Mouse (Mus musculus) embryo, embryonic 11 days (tissue): ENCODE results near the gene Ptprt.

Experiments used
- DNase-seq: peaks from one replicate; pipeline ENCODE4 v3.0.0-alpha.2; 2015

Gene Ptprt

DNA sequence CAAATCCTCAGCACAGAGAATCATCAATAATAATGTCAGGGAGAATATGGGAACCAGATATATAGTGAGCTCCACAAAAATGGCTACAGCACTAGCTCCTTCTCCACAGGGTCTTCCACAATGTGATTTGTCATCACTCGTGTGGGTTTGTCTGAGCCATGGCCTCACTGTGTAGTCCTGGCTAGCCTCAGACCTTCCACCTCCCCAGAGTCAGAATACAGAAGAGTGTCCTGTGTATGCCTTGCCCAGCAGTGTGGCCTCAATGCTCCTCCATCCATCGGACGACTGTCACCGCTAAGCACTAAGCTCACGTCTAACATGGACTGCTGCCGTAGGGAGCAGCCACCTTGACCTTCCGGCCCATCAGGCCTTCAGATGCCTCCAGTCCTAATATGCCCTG is 83.1 kb downstream of the Ptprt start:
- DNase-seq = no peak

DNA sequence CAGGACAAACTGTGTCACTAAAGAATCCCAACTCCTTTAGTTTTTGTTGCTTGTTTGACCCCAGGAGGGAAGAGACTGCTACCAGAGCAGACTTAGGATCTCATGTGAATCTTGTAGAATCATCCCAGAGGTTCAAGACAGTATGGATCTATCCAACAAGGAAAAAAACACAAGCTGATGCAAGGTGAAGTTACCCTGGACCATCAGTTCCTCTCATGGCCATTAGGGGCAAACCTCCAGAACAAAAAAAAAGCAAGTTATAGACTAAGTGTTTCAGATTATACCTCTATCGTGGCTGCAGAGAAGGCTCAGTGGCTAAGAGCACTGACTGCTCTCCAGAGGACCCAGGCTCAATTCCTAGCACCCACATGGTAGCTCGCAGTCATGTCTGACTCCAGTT is 88.1 kb downstream of the Ptprt start:
- no peak for DNase-seq

DNA sequence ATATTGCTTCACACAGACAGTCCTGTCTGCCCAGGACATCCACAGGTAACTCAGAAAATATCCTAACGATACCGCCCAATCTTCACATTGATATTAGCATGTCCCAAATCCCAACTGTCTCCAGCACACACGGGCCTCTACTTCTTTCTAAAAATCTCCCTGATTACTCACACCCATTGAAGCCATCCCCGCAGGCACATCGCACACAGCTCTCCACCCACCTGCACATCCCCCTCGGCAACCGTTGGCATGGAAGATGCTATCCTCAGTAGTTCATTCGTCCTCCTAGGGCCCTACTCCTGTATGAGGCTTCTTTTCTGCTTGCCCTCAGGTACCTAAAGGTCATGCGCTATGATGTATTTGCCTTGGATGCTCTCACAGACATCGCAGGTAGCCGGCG is 89.9 kb downstream of the Ptprt start:
- DNase-seq = no peak

DNA sequence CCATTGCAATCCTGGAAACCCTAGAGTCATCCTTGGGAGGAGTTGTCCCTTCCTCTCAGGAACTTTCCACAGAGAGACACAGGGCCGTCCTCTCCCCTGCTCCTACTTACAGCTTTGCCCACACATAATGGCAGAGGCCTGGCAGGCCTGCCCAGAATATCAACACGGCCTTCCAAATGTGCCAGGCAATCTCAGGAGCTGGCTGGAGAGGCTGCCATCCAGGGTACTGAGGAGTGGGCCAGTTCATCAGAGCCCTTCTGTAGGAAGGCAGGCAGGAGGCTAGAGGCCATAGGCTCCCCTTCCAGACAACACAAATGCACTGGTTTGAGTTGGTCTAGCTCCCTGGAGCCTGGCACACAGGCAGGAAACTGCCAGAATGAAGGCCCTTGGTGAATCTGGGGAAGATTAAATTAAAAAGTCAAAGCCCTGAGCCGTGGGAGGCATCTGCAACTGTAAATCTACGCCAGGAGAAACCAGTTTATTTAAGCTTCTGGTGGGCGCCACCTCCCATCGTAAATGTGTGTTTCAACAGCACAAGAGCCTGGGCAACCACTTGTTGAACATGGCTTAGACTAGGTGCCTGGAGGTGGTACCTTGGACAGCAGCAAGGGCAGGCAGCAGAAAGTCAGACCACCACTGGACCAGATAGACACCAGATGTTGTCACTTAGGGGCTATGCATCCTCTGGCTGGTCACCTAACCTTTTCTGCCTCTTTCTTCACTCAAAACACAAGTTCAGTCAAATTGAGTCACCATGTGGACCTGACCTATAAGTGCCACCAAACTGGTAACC is 92.4 kb downstream of the Ptprt start:
- peak; percentile 58 for DNase-seq

DNA sequence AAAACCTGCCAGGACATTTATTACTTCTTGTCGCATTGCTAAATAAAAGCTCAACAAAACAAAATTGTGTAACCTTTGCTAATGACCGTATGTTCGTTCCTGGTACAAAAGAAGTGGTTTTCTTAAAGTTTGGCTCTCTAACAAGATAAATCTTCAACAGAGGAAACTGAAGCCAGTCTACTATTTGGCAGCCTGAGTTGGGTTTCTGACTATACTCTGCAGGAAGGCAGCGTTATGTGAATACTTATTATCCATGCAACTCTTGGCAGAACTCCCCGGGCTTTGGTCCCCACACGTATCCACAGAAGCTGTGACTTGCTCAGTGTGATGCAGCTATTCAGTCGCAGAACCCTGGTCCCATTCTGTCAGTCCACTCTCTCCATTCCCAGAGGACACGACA is 112.6 kb downstream of the Ptprt start:
- no peak for DNase-seq

DNA sequence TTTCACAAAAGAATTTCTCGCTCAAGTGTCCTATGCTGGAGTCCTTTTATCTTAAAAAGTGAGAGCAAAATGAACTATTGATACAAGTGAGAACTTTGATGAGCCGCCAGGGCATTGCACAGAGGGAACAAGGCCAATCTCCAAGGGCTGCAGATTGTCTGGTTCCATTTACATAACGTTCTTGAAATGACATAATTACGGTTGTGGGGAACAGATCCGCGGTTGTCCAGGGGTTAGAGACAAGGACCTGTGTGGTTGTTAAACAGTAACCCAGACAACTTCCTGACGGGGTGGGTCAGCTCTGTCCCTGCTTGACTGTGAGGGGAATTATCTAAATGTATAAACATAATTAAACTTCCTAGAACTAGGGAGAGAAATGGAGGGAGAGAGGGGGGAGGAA is 129.3 kb downstream of the Ptprt start:
- no peak for DNase-seq

DNA sequence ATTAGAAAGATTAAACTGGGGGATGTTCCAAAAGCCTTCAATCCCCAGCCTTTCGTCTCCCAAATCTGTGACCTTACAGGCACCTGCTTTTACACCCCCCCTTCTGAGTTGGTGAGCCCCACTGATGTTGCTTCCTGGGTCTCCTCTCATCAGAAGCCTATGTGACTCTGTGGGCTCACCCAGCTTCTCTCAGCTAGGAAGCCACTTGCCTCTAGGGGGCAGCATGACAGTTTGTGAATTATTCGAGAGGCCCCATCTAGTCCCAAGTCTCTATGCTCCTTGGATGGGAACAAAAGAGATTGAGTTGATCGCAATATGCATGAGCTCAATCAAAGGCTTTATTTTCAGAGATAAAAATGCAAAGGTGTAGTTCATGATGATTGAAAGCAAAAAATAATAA is 132.0 kb downstream of the Ptprt start:
- DNase-seq = peak; percentile 30

DNA sequence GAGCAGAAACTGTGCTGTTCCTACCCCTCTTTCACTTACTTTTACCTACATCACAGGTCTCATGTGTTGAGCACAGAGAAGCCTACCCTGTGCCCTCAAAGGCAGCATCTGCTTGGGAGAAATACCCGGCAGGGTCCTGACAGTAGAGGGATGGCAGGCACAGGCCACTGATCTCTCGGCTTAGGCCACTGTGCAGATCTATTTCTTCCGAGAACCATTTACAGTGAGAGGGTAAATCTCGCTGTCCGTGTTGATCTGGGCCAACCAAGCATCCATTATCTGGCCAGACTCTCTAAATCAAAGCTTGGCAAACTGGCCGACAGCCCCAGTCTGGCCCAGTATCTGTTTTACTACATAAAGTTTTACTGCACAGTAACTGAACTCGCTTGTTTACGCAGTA is 145.0 kb downstream of the Ptprt start:
- DNase-seq = no peak

DNA sequence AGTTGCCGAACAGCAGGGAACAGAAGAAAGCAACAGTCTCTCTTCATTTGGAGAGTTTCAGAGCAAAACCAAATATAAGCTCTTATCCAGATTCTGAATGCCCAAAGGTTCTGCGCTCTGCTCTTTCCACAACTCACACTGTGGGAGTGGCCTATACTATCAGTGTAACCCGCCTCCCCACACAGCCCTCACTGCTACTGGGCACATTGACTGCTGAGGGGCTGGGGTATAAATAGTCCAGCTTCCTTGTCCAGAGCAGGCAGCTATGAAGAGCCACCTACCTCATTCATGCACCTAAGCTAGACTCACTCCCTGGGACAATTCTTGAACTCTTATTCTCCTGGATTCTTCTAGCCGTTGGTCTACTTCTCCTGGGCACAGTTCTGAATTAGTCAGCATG is 147.9 kb downstream of the Ptprt start:
- no peak for DNase-seq

DNA sequence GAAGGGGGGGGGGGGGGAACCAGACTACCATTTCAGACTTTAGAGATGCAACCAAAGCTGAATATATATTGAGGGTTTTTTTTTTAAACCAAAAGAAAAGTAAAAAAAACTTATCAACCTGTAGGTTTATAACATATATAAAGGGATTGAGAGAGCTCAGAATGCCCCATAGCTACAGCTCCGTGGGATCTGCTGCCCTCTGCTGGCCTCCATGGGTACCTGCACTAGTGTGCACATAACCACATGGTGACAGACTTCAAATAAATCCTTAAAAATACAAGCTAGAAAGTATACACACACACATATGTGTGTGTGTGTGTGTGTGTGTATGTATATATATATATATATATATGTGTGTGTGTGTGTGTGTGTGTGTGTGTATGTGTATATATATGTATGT is 148.9 kb downstream of the Ptprt start:
- DNase-seq = no peak

DNA sequence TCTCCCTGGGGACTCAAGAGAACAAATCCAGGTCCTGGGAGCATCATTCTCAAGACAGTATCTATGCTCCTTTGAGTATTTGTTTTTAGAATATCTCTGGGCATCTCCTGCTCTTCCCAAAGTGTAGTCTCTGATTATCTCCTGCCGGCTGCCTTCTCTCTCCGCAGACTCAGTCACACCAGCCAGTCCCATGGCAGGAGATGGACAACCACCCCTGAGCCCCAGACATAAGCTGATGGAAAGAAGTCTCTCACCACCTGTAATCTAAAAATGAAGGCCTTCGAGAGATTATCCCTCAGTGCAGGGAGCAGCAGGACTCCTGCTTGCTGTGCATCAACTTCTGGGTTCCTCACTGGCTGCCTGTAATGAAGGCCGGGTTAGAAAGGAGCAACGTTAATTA is 151.9 kb downstream of the Ptprt start:
- no peak for DNase-seq

DNA sequence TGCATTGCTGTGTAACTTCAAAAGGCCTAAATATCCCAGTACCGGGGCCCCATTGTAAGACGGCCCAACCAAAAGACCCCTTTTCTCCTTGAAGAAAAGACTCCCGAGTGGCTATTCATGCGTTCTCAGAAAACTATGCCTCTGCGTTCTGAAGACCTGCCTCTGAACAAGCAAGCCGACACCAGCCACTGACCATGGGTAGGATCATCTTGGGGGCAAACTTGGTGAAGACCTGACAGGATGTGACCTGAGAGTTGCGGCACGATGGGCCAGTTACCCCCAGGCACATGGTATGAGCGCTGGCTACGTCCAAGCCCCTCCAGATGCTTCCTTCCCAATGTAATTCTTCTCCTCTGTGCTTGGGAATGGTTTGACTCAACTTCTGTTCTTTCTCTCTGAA is 153.3 kb downstream of the Ptprt start:
- DNase-seq = no peak

DNA sequence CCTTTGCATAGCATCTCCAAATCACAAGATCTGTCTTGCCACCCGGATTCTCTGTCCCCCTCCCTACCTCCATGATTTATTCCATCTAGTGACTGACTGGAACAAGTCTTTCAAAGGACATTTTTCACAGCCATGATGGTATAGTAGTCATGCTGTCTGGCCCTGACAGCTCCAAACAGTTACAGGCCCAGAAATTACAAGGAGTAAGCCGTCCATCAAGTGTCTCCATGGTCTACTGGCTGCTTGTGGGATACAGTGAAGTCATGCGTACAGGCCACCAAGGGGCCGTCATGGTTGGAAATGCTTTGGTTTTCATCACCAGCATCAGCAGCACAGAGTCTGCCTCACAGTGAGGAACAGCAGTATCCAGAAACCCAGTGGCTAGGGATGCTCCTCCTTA is 156.1 kb downstream of the Ptprt start:
- no peak for DNase-seq

DNA sequence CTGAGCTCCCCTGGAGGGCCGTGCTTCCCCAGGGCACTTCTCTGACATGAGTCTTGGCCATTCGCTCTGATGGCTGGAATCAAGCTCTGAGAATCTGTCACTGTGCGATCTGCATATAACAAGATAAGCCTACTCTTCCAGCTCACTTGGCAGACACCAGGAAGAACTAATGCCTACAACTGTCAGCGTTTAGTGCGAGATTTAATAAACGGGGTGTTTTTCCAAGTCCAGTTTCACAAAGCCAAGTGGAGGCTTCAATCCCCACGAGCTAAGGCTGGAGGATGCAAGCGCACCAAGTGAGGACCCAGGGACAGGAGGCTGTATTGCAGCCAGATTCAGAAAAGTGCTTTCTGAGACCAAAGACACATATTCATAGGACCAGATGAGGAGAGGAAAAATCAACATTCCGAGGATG is 161.4 kb downstream of the Ptprt start:
- no peak for DNase-seq

DNA sequence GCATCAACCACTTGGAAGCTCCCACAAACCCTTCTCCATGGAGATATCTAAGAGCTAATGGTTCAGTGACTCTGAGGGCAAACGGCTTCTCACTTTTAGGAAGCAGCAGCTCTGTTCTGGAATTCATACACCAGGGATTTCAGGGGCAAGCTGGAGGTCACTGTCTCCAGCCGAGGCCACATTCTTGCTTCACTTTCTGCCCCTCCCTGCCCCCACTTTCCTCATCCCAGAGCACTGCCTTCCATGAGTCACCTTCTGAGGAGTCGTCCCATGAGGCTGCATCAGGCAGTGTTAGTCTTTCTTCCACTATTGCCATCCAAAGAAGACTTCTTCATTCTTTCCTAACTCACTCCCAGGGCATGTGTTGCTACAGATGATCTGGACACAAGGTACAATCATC is 162.8 kb downstream of the Ptprt start:
- no peak for DNase-seq

DNA sequence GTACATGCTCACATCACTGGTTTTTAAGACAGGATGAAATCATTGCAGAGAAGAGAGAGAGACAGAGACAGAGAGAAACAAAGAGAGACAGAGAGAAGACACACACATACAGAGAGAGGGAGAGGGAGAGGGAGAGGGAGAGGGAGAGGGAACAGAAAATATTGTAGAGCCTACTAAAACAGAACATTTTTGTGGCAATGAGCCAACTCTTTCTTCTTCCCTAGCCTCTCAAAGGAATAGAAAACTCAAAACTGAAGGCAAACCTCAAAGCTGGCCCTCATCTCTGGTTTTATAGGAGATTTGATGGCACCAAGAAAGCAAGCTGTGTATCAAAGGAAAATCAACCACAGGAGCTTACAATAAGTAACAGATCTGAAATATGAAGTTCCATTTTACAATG is 176.9 kb downstream of the Ptprt start:
- no peak for DNase-seq

DNA sequence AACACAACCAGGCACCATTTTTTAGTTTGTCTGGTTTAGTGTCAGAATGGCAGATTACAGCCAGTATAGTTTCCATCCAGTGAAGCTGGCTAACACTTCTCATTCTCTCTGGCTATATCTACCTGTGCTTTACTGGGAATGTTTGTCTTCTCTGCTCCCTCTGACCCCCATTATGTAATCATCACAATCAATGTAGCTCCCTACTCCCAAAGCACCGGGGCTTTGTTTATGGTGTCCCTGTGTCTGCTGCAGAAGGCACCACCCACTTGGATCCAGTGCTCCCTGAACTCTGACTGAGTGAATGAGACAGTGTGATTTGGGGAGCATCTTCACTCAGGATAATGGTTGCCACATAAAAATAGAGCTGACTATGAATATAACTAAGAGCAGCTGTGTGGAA is 217.8 kb downstream of the Ptprt start:
- DNase-seq = no peak

DNA sequence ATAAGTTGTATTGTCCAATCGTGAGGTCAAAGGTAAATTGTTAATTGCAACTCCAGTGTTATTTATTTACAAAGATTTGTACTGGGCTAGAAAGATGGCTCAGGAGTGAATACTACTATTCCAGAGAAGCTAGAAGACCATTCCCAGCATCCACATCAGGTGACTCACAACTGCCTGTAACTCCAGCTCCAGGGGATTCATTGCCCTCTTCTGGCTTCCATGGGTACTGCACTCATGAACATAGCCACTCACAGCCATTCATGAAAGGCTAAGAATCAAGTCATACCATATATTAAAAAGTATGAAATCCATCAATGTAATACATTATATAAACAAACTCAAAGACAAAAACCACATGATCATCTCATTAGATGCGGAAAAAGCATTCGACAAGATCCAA is 224.3 kb downstream of the Ptprt start:
- no peak for DNase-seq

DNA sequence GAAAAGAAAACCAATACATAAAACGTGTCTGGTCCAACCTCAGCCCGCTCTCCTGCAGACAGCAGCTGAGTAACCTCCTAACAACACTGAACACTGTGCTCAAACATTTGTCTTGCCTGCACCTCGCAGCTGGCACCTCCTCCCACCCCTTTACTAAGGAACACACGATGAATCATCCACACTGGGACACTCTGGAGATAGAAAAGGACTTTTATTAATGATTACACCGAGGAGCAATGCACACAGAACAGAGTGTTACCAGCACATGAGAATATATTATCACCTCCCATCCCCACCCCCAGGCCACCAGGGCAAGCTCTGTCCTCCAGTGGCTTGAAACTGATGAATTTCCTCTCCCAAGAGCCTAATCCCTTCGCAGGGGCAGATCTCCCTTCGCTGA is 230.8 kb downstream of the Ptprt start:
- no peak for DNase-seq

DNA sequence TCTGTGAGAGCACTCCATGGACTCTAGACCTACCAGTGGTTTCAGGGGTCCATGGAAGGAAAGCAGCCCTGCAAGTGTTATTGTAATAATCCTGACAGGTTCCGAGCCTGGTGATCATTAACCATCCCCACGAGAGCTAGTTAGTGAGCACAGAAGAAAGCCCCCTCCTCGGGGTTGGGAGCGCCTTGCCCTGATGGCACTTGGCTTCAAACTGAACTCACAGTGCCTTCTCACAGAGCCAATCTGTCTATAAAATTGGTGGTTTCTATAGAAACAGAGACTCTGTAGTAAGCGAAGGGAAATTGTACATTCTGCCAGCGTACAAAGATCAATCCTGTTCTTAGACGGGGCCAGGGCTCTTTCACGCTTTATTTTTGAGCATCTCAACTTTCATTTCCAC is 234.8 kb downstream of the Ptprt start:
- no peak for DNase-seq

DNA sequence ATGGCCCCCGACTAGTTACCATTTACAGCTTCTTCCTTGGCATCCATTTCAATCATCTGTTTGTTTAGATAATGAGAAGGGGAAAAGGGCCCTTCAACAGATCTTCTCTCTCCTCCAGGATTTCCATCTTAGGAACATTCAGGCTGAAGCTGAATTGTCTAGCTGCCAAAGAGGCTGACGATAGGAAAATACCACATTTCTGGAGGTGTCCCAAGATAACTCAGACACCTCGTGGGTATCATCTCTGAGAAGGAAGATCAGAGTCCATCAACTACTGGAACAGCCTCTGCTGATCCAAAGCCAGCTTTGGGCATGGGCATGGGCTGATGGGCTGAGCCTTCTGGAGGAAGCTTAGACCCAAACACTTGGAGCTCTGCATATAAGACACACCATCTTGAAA is 242.8 kb downstream of the Ptprt start:
- no peak for DNase-seq

DNA sequence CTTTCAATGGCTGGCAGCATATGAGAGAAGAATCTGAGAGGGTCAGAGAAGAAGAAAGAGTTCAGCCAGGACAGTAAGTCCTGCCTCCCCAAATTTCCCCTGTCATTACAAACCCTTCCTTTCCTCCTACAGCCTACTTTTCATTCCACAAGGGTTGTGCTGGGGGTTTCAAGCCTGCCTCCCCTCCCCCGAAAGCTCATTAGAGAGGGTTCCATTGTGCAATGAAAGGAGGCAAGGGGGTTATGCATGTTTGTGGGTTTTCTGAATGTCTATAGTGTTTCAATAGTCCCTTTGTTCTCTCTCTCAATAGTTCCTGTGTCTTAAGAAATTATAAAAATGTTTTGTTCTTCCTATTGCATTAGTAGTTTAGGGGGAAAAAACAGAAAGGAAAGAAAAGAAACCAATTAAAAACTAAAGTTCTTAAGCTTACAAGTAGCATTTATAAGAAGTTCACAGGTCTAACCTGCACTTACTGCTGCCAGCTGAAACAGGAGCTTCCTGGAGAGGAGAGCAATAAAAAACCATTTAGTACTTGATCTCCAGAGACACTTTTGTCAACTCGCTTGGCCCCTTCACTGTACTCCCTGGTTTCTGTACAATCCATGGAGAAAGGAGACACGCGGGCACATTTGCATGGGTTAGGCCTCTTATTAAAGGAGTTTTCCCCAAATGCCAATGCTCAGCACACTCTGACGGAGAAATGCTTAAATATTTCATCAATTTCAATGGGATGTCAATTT is 247.7 kb downstream of the Ptprt start:
- peak; percentile 48 for DNase-seq

DNA sequence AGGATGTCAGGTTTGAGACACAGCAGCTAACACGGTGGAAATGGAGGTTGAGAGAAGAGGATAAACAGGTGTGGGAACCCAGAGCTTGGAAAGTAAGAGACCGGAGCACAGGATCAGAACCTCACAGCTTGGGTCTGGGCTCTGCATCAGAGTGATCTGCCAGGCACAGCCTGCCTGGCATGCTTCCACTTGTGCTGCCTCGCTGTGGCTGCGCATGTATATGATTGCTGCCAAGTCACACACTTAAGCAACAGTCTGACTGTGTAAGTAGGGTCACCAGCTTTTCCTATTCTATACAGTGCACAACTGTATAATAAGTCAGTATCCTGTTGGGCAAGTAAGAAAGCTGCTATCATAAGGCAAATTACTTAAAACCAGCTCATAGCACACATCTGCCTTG is 249.9 kb downstream of the Ptprt start:
- no peak for DNase-seq

DNA sequence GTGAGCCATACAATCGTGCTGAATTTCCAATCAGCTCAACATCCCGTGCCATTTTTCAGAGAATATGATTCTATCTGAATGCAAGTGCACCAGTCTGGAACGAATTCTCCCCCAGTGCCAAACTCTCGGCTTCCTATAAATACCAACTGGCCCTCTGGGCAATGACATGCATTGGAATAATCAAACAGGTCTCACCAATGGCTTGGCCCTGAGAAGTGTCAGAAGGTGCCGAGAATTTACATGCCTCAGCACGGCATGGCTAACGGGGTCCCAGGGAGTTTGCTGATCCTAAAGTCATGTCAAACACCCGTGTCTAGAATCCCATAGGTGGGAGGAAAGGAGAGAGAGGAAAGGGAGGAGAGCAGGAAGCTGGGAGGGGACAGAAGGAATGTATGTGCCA is 251.7 kb downstream of the Ptprt start:
- DNase-seq = no peak
